Mouse (Mus musculus) urinary bladder, adult 18-20 months (tissue): Measurements from ENCODE around the gene Nap1l4.
"Not testable (repeated sequence)": the region's sequence is repeated elsewhere in the genome, so short reads cannot be mapped to it uniquely, and the experiment has no call there.

ENCODE experiments used
- DNase-seq, 2 experiments: peaks; one replicate each; pipeline ENCODE4 v3.0.0; 2022; ENCODE audit warnings: low spot score in 2 of 2, mixed read lengths in 2 of 2

The Nap1l4 gene

GRCm38 (mm10) chr7:143548976-143549457 is at the start of gene Nap1l4:
TSS of gene Nap1l4 (minus strand) at chr7:143549106.
- peak; percentile 99 to 100 for DNase-seq

- no peak for DNase-seq
Measured at GRCm38 (mm10) chr7:143594865-143595264, 46.0 kb upstream of the Nap1l4 start.

- peak; percentile 24 to 34 for DNase-seq
Measured at GRCm38 (mm10) chr7:143592255-143592654, 43.3 kb upstream of the Nap1l4 start.

GRCm38 (mm10) chr7:143588006-143588405 is 39.1 kb upstream of the Nap1l4 start:
- DNase-seq = no peak

GRCm38 (mm10) chr7:143587586-143587985 is 38.7 kb upstream of the Nap1l4 start:
- DNase-seq = no peak

- DNase-seq = peak; percentile 33 to 52
Measured at GRCm38 (mm10) chr7:143583956-143584355, 35.0 kb upstream of the Nap1l4 start.

GRCm38 (mm10) chr7:143583025-143583424 is 34.1 kb upstream of the Nap1l4 start:
- DNase-seq = no peak

- no peak for DNase-seq
Measured at GRCm38 (mm10) chr7:143575751-143576150, 26.8 kb upstream of the Nap1l4 start.

GRCm38 (mm10) chr7:143565648-143566039 is 16.7 kb upstream of the Nap1l4 start:
- DNase-seq = no peak

- no peak for DNase-seq
Measured at GRCm38 (mm10) chr7:143565015-143565647, 16.2 kb upstream of the Nap1l4 start.

GRCm38 (mm10) chr7:143563787-143564186 is 14.9 kb upstream of the Nap1l4 start:
- no peak for DNase-seq

GRCm38 (mm10) chr7:143557616-143558015 is 8.7 kb upstream of the Nap1l4 start:
- DNase-seq = no peak

- DNase-seq = peak in 1 of 2 experiments; percentile 15
Measured at GRCm38 (mm10) chr7:143556964-143557610, 8.2 kb upstream of the Nap1l4 start.

GRCm38 (mm10) chr7:143549588-143550220 is 798 bp upstream of the Nap1l4 start:
- no peak for DNase-seq

- peak in 1 of 2 experiments; percentile 37 for DNase-seq
Measured at GRCm38 (mm10) chr7:143548231-143548961, 510 bp downstream of the Nap1l4 start.

GRCm38 (mm10) chr7:143546554-143546953 is 2.4 kb downstream of the Nap1l4 start:
- no peak for DNase-seq

- no peak for DNase-seq
Measured at GRCm38 (mm10) chr7:143544368-143544767, 4.5 kb downstream of the Nap1l4 start.

GRCm38 (mm10) chr7:143538671-143539070 is 10.2 kb downstream of the Nap1l4 start:
- no peak for DNase-seq

- DNase-seq = not testable (repeated sequence)
Measured at GRCm38 (mm10) chr7:143538229-143538628, 10.7 kb downstream of the Nap1l4 start.

GRCm38 (mm10) chr7:143536251-143536650 is 12.7 kb downstream of the Nap1l4 start:
- DNase-seq = no peak

- no peak for DNase-seq
Measured at GRCm38 (mm10) chr7:143533284-143533683, 15.6 kb downstream of the Nap1l4 start.

GRCm38 (mm10) chr7:143532410-143532809 is 16.5 kb downstream of the Nap1l4 start:
- DNase-seq = no peak
